Mouse (Mus musculus): ENCODE data around the gene Tnfrsf1b.

The Tnfrsf1b gene

GRCm38 (mm10) chr4:145257751-145258434 is 11.2 kb upstream of the Tnfrsf1b start:
- no peak for DNase-seq (ENCODE audit: low spot score)

- no peak for DNase-seq (ENCODE audit: low spot score)
Observed at GRCm38 (mm10) chr4:145256144-145256543, 9.5 kb upstream of the Tnfrsf1b start.

- no peak for DNase-seq (ENCODE audit: low spot score)
Observed at GRCm38 (mm10) chr4:145254418-145254817, 7.7 kb upstream of the Tnfrsf1b start.

- DNase-seq (ENCODE audit: low spot score): no peak
Observed at GRCm38 (mm10) chr4:145252611-145253010, 5.9 kb upstream of the Tnfrsf1b start.

GRCm38 (mm10) chr4:145251546-145251945 is 4.9 kb upstream of the Tnfrsf1b start:
- no peak for DNase-seq (ENCODE audit: low spot score)

- DNase-seq (ENCODE audit: low spot score): no peak
Observed at GRCm38 (mm10) chr4:145250002-145250401, 3.3 kb upstream of the Tnfrsf1b start.

- DNase-seq (ENCODE audit: low spot score): no peak
Observed at GRCm38 (mm10) chr4:145247556-145247955, 886 bp upstream of the Tnfrsf1b start.

GRCm38 (mm10) chr4:145245581-145245980 is 1.1 kb downstream of the Tnfrsf1b start:
- DNase-seq (ENCODE audit: low spot score): no peak

- DNase-seq (ENCODE audit: low spot score): no peak
Observed at GRCm38 (mm10) chr4:145244676-145245075, 2.0 kb downstream of the Tnfrsf1b start.

- DNase-seq (ENCODE audit: low spot score): no peak
Observed at GRCm38 (mm10) chr4:145242719-145243350, 3.8 kb downstream of the Tnfrsf1b start.

GRCm38 (mm10) chr4:145240723-145241231 is 5.9 kb downstream of the Tnfrsf1b start:
- no peak for DNase-seq (ENCODE audit: low spot score)

GRCm38 (mm10) chr4:145239049-145239830 is 7.4 kb downstream of the Tnfrsf1b start:
- no peak for DNase-seq (ENCODE audit: low spot score)

- DNase-seq (ENCODE audit: low spot score): no peak
Observed at GRCm38 (mm10) chr4:145236027-145236426, 10.6 kb downstream of the Tnfrsf1b start.

- DNase-seq (ENCODE audit: low spot score): no peak
Observed at GRCm38 (mm10) chr4:145233487-145234228, 13.0 kb downstream of the Tnfrsf1b start.

GRCm38 (mm10) chr4:145231732-145232131 is 14.9 kb downstream of the Tnfrsf1b start:
- DNase-seq (ENCODE audit: low spot score): no peak

- no peak for DNase-seq (ENCODE audit: low spot score)
Observed at GRCm38 (mm10) chr4:145230647-145231046, 16.0 kb downstream of the Tnfrsf1b start.

GRCm38 (mm10) chr4:145229524-145230163 is 17.0 kb downstream of the Tnfrsf1b start:
- DNase-seq (ENCODE audit: low spot score): no peak

- DNase-seq (ENCODE audit: low spot score): no peak
Observed at GRCm38 (mm10) chr4:145229051-145229450, 17.6 kb downstream of the Tnfrsf1b start.

- no peak for DNase-seq (ENCODE audit: low spot score)
Observed at GRCm38 (mm10) chr4:145224613-145225012, 22.1 kb downstream of the Tnfrsf1b start.

GRCm38 (mm10) chr4:145222064-145222463 is 24.6 kb downstream of the Tnfrsf1b start:
- no peak for DNase-seq (ENCODE audit: low spot score)

GRCm38 (mm10) chr4:145221379-145221778 is 25.3 kb downstream of the Tnfrsf1b start:
- no peak for DNase-seq (ENCODE audit: low spot score)
